Comparison of ENCODE assay signal across 11 mouse cellular contexts in genomic region chr6:83435174-83435573, GRCm38 (mm10). TPM values are rescaled to one million over a fixed set of nuclear protein-coding genes. Genes with fewer than 3 reads are reported as not detected.
DNase-seq lines count a peak whose midpoint lies in the region; ATAC-seq and TF ChIP-seq lines count a peak whose summit lies in the region.
"Had no signal": no experiment of that assay in that cellular context is flagged by ENCODE, and none has a peak within 500 bp of the region (broad histone marks: within the 10 kb centered on the region; RNA-seq: fewer than 3 reads in every experiment).

No protein-coding gene starts in this region.

- H3K36me3 ChIP-seq in forebrain, embryonic 13.5 days (ENCODE audit: poor library complexity, severe bottlenecking): peaks cover 29% of the 10 kb centered on the region
- H3K36me3 ChIP-seq in neural tube, embryonic 15.5 days: no peaks in the 10 kb centered on the region
- H3K36me3 ChIP-seq: stomach, embryonic 15.5 days had no signal

- H3K27me3 ChIP-seq in forebrain, embryonic 13.5 days: no peaks in the 10 kb centered on the region
- no peaks in the 10 kb centered on the region for H3K27me3 ChIP-seq in neural tube, embryonic 15.5 days (replicated peaks)
- H3K27me3 ChIP-seq: stomach, embryonic 15.5 days had no signal

- no peaks in the 10 kb centered on the region for H3K9me3 ChIP-seq in forebrain, embryonic 13.5 days (replicated peaks)
- no peaks in the 10 kb centered on the region for H3K9me3 ChIP-seq in neural tube, embryonic 15.5 days (replicated peaks)
- H3K9me3 ChIP-seq: G1E; stomach, embryonic 15.5 days had no signal

- peak overlapping the region; percentile 25; the same call in 1 of the 2 replicates for H3K27ac ChIP-seq in layer of hippocampus, adult 2 months
- H3K27ac ChIP-seq in forebrain, embryonic 13.5 days: peak overlapping the region; percentile 37; the same call in 1 of the 2 replicates
- H3K27ac ChIP-seq in neural tube, embryonic 15.5 days (replicated peaks): 0 out of 2 replicates have a peak overlapping the region, but pooled peaks have one; percentile 41

- H3K4me3 ChIP-seq in layer of hippocampus, adult 2 months: no peak overlapping the region
- no peak overlapping the region for H3K4me3 ChIP-seq in forebrain, embryonic 13.5 days
- no peak overlapping the region for H3K4me3 ChIP-seq in neural tube, embryonic 15.5 days (replicated peaks)
- H3K4me3 ChIP-seq: stomach, embryonic 15.5 days had no signal

- H3K4me2 ChIP-seq in forebrain, embryonic 13.5 days: peak overlapping the region; percentile 6; the same call in 1 of the 2 replicates
- no peak overlapping the region for H3K4me2 ChIP-seq in neural tube, embryonic 15.5 days
- H3K4me2 ChIP-seq: stomach, embryonic 15.5 days had no signal

- peak overlapping the region; percentile 26; the same call in 1 of the 2 replicates for H3K9ac ChIP-seq in forebrain, embryonic 13.5 days
- H3K9ac ChIP-seq in neural tube, embryonic 15.5 days (replicated peaks): no peak overlapping the region
- H3K9ac ChIP-seq: stomach, embryonic 15.5 days had no signal

- DNase-seq in layer of hippocampus, adult 2 months (ENCODE audit: low spot score in 2 of 2): no peak
- no peak for DNase-seq in layer of hippocampus, postnatal 14 days (ENCODE audit: low spot score in 2 of 2)
- peak; percentile 87 for DNase-seq in adrenal gland, postnatal 14 days
- DNase-seq in layer of hippocampus, postnatal 25 days (ENCODE audit: extremely low spot score in 1 of 2, low spot score in 1 of 2): no peak
- no peak for DNase-seq in spleen, postnatal 36 days (ENCODE audit: low spot score in 2 of 2)
- DNase-seq in heart, postnatal 4 days: no peak

- peaks cover 83% of the 10 kb centered on the region for H3K4me1 ChIP-seq in forebrain, embryonic 13.5 days
- H3K4me1 ChIP-seq in neural tube, embryonic 15.5 days: peaks cover 80% of the 10 kb centered on the region

- WGBS in forebrain, embryonic 13.5 days: 10% methylated on average over 5 of the region's 5 CpGs
- WGBS in neural tube, embryonic 15.5 days: 38% methylated on average over 5 of the region's 5 CpGs

- TF ChIP-seq CTCF in layer of hippocampus, adult 2 months (conservative IDR thresholded peaks at IDR 0.05): no peak

- ATAC-seq in forebrain, embryonic 13.5 days: no peak
- no peak for ATAC-seq in neural tube, embryonic 15.5 days (ENCODE audit: low FRiP score)
- ATAC-seq: intestine, embryonic 16.5 days had no signal

RNA-seq across cellular contexts. Expression of gene Tet3, which starts 23.7 kb away (rescaled TPM):
- total RNA-seq in layer of hippocampus, adult 2 months (2021): 10 to 100 TPM; 61.0 to 65.9 TPM
- total RNA-seq in layer of hippocampus, postnatal 14 days (2021): 100 to 1,000 TPM in 1 of 2 experiments, 10 to 100 TPM in 1; 97.1 to 102 TPM
- 49.9 and 61.8 TPM in 2 replicates for total RNA-seq in adrenal gland, postnatal 14 days (2021)
- 65.3 and 79.4 TPM in 2 replicates for polyA plus RNA-seq in forebrain, embryonic 13.5 days (2015; fragmentation: Nextera tagmentation; extraction: Ambion mirVana)
- 57.9 and 58.9 TPM in 2 replicates for polyA plus RNA-seq in neural tube, embryonic 15.5 days (2015; fragmentation: Nextera tagmentation; extraction: Ambion mirVana)
- total RNA-seq in layer of hippocampus, postnatal 25 days (2021): 10 to 100 TPM; 69.2 to 83.9 TPM
- total RNA-seq in heart, postnatal 4 days (2021): 10 to 100 TPM; 51.7 to 56.7 TPM
